ENCODE assay signal across 9 mouse cellular contexts in the genomic region with DNA sequence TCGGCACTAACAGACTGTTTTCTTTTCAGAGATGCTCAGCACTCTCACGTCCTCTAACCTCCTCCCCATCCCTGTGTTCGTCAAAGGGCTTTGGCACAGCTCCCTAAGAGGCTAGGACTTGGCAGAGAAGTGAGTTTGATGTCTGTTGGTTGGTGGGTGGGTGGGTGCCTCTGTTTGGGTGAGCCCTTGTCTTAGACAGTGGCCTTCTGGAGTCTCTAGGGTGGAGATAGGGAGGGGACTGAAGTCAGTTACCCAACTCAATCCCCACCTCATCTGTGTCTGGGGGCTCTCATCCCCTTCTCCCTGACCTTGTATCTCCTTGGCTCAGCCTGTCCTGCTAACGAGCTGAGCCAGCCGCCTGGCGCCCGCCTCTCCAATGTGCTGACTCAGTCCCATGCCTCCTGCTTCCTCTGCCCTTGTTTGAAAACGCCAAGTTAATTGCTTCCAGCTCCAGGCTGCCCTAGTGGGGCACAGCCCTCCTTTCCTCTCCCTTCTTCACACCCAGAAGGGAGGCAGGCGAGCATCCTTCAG. TPM values are rescaled to one million over a fixed set of nuclear protein-coding genes. Genes with fewer than 3 reads are reported as not detected.
DNase-seq lines count a peak whose midpoint lies in the region; ATAC-seq lines count a peak whose summit lies in the region.
"Had no signal": no experiment of that assay in that cellular context is flagged by ENCODE, and none has a peak within 500 bp of the region (broad histone marks: within the 10 kb centered on the region; RNA-seq: fewer than 3 reads in every experiment).

No protein-coding gene starts in this region.

- ATAC-seq in forebrain, embryonic 12.5 days (ENCODE audit: low FRiP score), result no peak; the same call in 1 of the 2 replicates
- peak; percentile 49; the same call in 1 of the 2 replicates for ATAC-seq in hindbrain, embryonic 15.5 days (ENCODE audit: low FRiP score, low read depth)

- H3K9me3 ChIP-seq in forebrain, embryonic 10.5 days, result no peaks in the 10 kb centered on the region
- no peaks in the 10 kb centered on the region for H3K9me3 ChIP-seq in forebrain, embryonic 12.5 days
- no peaks in the 10 kb centered on the region for H3K9me3 ChIP-seq in hindbrain, embryonic 15.5 days

- H3K36me3 ChIP-seq in forebrain, embryonic 10.5 days (replicated peaks), result no peaks in the 10 kb centered on the region
- no peaks in the 10 kb centered on the region for H3K36me3 ChIP-seq in forebrain, embryonic 12.5 days (replicated peaks)
- H3K36me3 ChIP-seq in hindbrain, embryonic 15.5 days, result no peaks in the 10 kb centered on the region

- H3K27ac ChIP-seq in forebrain, embryonic 10.5 days, result peak overlapping the region; percentile 27; the same call in 1 of the 2 replicates
- no peak overlapping the region for H3K27ac ChIP-seq in forebrain, embryonic 12.5 days
- no peak overlapping the region for H3K27ac ChIP-seq in hindbrain, embryonic 15.5 days (replicated peaks)

- no peak overlapping the region for H3K4me3 ChIP-seq in forebrain, embryonic 10.5 days
- H3K4me3 ChIP-seq in forebrain, embryonic 12.5 days (replicated peaks), result no peak overlapping the region
- no peak overlapping the region for H3K4me3 ChIP-seq in hindbrain, embryonic 15.5 days

- peak; percentile 15 for DNase-seq in forebrain, embryonic 10.5 days (ENCODE audit: extremely low spot score, low spot score)
- peak; percentile 48 to 54 for DNase-seq in right cerebral cortex, postnatal 10 days (ENCODE audit: low spot score in 2 of 2)
- DNase-seq in right cerebral cortex, postnatal 25 days, result no peak
- no peak for DNase-seq in natural killer cell, adult 2 months (ENCODE audit: low spot score in 2 of 2)
- DNase-seq in kidney, adult 18-20 months, result no peak
- DNase-seq in B cell, adult 2 months, result no peak

- H3K4me1 ChIP-seq in forebrain, embryonic 10.5 days, result peaks cover 43% of the 10 kb centered on the region
- peaks cover 33% of the 10 kb centered on the region for H3K4me1 ChIP-seq in forebrain, embryonic 12.5 days
- H3K4me1 ChIP-seq in hindbrain, embryonic 15.5 days (replicated peaks), result peaks cover 31% of the 10 kb centered on the region

- H3K27me3 ChIP-seq in forebrain, embryonic 10.5 days (ENCODE audit: poor library complexity, severe bottlenecking), result peaks cover 39% of the 10 kb centered on the region
- H3K27me3 ChIP-seq in forebrain, embryonic 12.5 days, result peaks cover 40% of the 10 kb centered on the region
- H3K27me3 ChIP-seq in hindbrain, embryonic 15.5 days, result no peaks in the 10 kb centered on the region

- no peak overlapping the region for H3K4me2 ChIP-seq in forebrain, embryonic 12.5 days
- no peak overlapping the region for H3K4me2 ChIP-seq in hindbrain, embryonic 15.5 days

- H3K9ac ChIP-seq in forebrain, embryonic 12.5 days, result no peak overlapping the region
- H3K9ac ChIP-seq in hindbrain, embryonic 15.5 days, result no peak overlapping the region

- 35% methylated on average over 9 of the region's 9 CpGs for WGBS in forebrain, embryonic 10.5 days
- 34% methylated on average over 9 of the region's 9 CpGs for WGBS in forebrain, embryonic 12.5 days
- 20% methylated on average over 9 of the region's 9 CpGs for WGBS in hindbrain, embryonic 15.5 days

RNA-seq across cellular contexts. Expression of a gene that starts 30.7 kb away (rescaled TPM):
- 0.22 TPM in 1 of 2 replicates, not detected in the other for polyA plus RNA-seq in forebrain, embryonic 10.5 days (2016; fragmentation: Nextera tagmentation; extraction: Ambion mirVana)
- not detected in 2 replicates for polyA plus RNA-seq in forebrain, embryonic 12.5 days (2016; fragmentation: Nextera tagmentation; extraction: Ambion mirVana)
- 0.13 TPM in 1 of 2 replicates, not detected in the other for polyA plus RNA-seq in hindbrain, embryonic 15.5 days (2015; fragmentation: Nextera tagmentation; extraction: Ambion mirVana)
- polyA plus RNA-seq: heart, embryonic 14.5 days had no signal

Comparison
In these comparisons a context has a peak if more than half of its experiments do, and no peak if none do; other contexts are left out.
1. DNase-seq: peak in forebrain, embryonic 10.5 days (single experiment) and right cerebral cortex, postnatal 10 days (2 of 2); none in right cerebral cortex, postnatal 25 days (single experiment), natural killer cell, adult 2 months (0 of 2), kidney, adult 18-20 months (single experiment) and B cell, adult 2 months (0 of 2).